Mouse (Mus musculus) ES-E14 (cell line): ENCODE measurements around the gene Fam71a. TPM values are rescaled to one million over a fixed set of nuclear protein-coding genes. Genes with fewer than 3 reads are reported as not detected.

ENCODE experiments used
- DNase-seq: peaks from one replicate; pipeline ENCODE4 v3.0.0-alpha.2; 2013; ENCODE audit warnings: low read depth, low spot score
- H3K27ac ChIP-seq: 2 replicates; pipeline ENCODE4 v1.5.1; 2012; ENCODE audit warnings: low read depth, mild to moderate bottlenecking, low read length, moderate library complexity, mixed read lengths; ENCODE audit not compliant: poor library complexity, insufficient read depth, severe bottlenecking
- H3K36me3 ChIP-seq: 2 replicates; pipeline ENCODE4 v1.6.1; 2012; ENCODE audit warnings: mild to moderate bottlenecking, low read length, moderate library complexity, mixed read lengths; ENCODE audit not compliant: control insufficient read depth, poor library complexity, insufficient read depth, severe bottlenecking
- H3K4me1 ChIP-seq, 2 experiments: fragments of 150-350 bp in 1 of 2; sonication (generic) in 1 of 2; 2 replicates each; pipeline ENCODE4 v1.6.1; 2012; ENCODE audit warnings: low read length in 2 of 2, mild to moderate bottlenecking in 1 of 2, mixed read lengths in 1 of 2; ENCODE audit not compliant: control insufficient read depth in 2 of 2, insufficient read depth in 2 of 2, poor library complexity in 1 of 2
- H3K4me3 ChIP-seq, 2 experiments: fragments of 150-350 bp in 1 of 2; sonication (generic) in 1 of 2; 2 replicates each; pipeline ENCODE4 v1.5.1; 2012; ENCODE audit warnings: low read length in 2 of 2, low read depth in 1 of 2, mild to moderate bottlenecking in 1 of 2, mixed read lengths in 1 of 2; ENCODE audit not compliant: insufficient read depth in 1 of 2, poor library complexity in 1 of 2, severe bottlenecking in 1 of 2
- H3K9ac ChIP-seq: 2 replicates; pipeline ENCODE4 v1.6.1; 2012; ENCODE audit warnings: low read depth, mild to moderate bottlenecking, low read length, mixed read lengths; ENCODE audit not compliant: poor library complexity, insufficient read depth, severe bottlenecking
- H3K9me3 ChIP-seq: fragments of 150-350 bp; sonication (generic); 2 replicates; pipeline ENCODE4 v1.6.1; 2012; ENCODE audit warnings: low read depth, mild to moderate bottlenecking, low read length; ENCODE audit not compliant: control insufficient read depth, insufficient read depth
- CHD2 ChIP-seq: IDR thresholded peaks from 2 replicates; pipeline ENCODE4 v1.6.1; 2014; ENCODE audit warnings: mild to moderate bottlenecking, low read depth, low read length, inconsistent platforms
- HCFC1 ChIP-seq: IDR thresholded peaks from 2 replicates; pipeline ENCODE4 v1.6.1; 2012; ENCODE audit warnings: low read length, inconsistent platforms, borderline replicate concordance; ENCODE audit not compliant: insufficient read depth
- MAFK ChIP-seq: IDR thresholded peaks from 2 replicates; pipeline ENCODE4 v1.6.1; 2014; ENCODE audit warnings: mild to moderate bottlenecking, low read depth, low read length, inconsistent platforms; ENCODE audit not compliant: insufficient read depth
- ZC3H11A ChIP-seq: IDR thresholded peaks from 2 replicates; pipeline ENCODE4 v1.6.1; 2012; ENCODE audit warnings: low read depth, mild to moderate bottlenecking, inconsistent platforms, low read length, borderline replicate concordance
- ZNF384 ChIP-seq: IDR thresholded peaks from 2 replicates; pipeline ENCODE4 v1.6.1; 2012; ENCODE audit warnings: low read depth, low read length, inconsistent platforms
- in situ Hi-C, 2 experiments: fragments of 600-800 bp; cut with MboI; formaldehyde crosslinking; loops; one replicate each; pipeline ENCODE4 v1.15.1; 2025; ENCODE audit warnings: low sequenced_read_pairs in 2 of 2, inconsistent platforms in 1 of 2; ENCODE audit not compliant: unreplicated experiment in 2 of 2
- total RNA-seq: library from RNA; depleted of rRNA; stranded (reverse); fragments of 300-350 nt; gene quantifications from 2 replicates; pipeline ENCODE4 v1.2.3, GENCODE M21; 2012

Gene Fam71a
- total RNA-seq, 1 experiment = not detected

DNA sequence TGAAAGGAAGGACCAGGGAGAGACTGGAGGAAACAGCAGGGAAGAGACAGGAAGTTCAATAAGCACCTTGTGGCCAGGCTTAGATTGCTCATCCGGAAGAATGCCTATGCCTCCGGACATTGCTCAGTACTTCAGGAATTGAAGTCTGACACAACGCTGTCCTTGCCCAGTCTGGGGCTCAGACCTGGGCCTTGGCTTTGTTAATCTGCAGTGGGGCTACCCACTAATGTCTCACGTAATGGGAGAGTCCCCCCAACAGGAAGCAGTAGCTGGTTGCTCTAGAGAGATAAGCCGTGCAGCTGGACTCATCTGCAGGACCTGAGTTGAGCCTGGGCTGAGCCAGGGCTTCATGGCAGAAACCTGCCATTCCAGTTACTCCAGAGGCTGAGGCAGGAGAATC lies 31.7 kb downstream of the Fam71a start:
- Histone ChIP-seq H3K36me3 (no peaks in the 10 kb centered on the region), H3K27ac (no peak overlapping the region), H3K4me3 (no peak overlapping the region), H3K9ac (no peak overlapping the region), H3K4me1 (0 out of 4 replicates have a peak, but pooled peaks cover 0 to 2% of the 10 kb centered on the region in 2 experiments), H3K9me3 (no peaks in the 10 kb centered on the region)
- TF ChIP-seq ZNF384 (no peak), CHD2 (no peak)
- in situ Hi-C loops = no loop called here
- DNase-seq = no peak

GRCm38 (mm10) chr1:191132240-191132639 lies 32.4 kb downstream of the Fam71a start:
- Histone ChIP-seq H3K9me3 (no peaks in the 10 kb centered on the region), H3K27ac (no peak overlapping the region), H3K4me3 (no peak overlapping the region), H3K9ac (no peak overlapping the region), H3K36me3 (no peaks in the 10 kb centered on the region), H3K4me1 (0 out of 4 replicates have a peak, but pooled peaks cover 0 to 2% of the 10 kb centered on the region in 2 experiments)
- in situ Hi-C loops = no loop called here
- TF ChIP-seq CHD2 (no peak), HCFC1 (no peak), MAFK (no peak), ZC3H11A (no peak), ZNF384 (no peak)
- DNase-seq = no peak

DNA sequence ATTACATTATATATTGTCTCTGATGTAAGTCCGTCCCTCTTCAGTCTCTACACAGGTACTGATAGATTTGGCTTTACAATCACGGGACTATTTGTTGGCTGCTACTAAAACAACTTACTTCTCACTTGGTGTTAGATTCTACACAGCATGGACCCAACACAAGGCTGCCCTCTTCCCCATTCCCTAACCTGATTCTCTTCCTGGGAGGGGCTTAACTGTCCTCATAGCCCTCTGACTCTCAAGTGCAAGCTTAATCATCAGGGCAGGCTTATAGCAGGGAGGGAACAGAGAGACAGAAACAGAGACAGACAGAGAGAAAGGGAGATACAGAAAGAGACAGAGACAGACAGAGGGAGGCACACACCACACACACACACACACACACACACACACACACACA lies 32.9 kb downstream of the Fam71a start:
- Histone ChIP-seq H3K4me3 (no peak overlapping the region), H3K9ac (no peak overlapping the region), H3K9me3 (no peaks in the 10 kb centered on the region), H3K4me1 (0 out of 4 replicates have a peak, but pooled peaks cover 0 to 2% of the 10 kb centered on the region in 2 experiments), H3K27ac (no peak overlapping the region), H3K36me3 (no peaks in the 10 kb centered on the region)
- in situ Hi-C loops = no loop called here
- TF ChIP-seq ZC3H11A (no peak), HCFC1 (no peak), ZNF384 (no peak)
- DNase-seq = no peak

GRCm38 (mm10) chr1:191125811-191126638 lies 38.6 kb downstream of the Fam71a start:
- peak; percentile 49 for DNase-seq
- H3K4me1 ChIP-seq = no peaks in the 10 kb centered on the region
- peak overlapping the region; percentile 58 to 75 for H3K4me3 ChIP-seq
- in situ Hi-C loops = no loop called here
- H3K27ac ChIP-seq = no peak overlapping the region
- TF ChIP-seq ZNF384 (no peak), MAFK (no peak), HCFC1 (no peak)
- H3K9ac ChIP-seq = peak overlapping the region; percentile 30; the same call in 1 of the 2 replicates
- no peaks in the 10 kb centered on the region for H3K36me3 ChIP-seq
- no peaks in the 10 kb centered on the region for H3K9me3 ChIP-seq

DNA sequence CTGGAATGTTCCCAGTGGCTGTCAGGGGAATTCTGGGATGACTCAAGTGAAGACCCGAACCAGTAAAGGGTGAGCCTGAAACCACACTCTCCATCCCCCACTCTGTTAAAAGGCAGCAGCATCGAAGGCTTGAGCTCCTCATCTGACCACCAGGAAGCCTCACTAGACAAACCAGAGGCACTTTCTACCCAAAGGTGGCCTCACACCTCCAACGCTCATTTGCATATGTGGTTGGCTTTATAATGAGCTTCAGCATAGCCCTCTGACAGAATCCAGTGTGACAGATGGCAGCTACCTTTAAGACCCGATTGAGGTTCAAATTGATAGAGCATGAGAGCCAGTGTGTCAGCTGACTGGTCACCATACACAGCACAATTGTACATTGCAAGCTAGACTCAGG lies 40.3 kb downstream of the Fam71a start:
- Histone ChIP-seq H3K4me1 (no peaks in the 10 kb centered on the region), H3K4me3 (no peak overlapping the region), H3K36me3 (no peaks in the 10 kb centered on the region), H3K27ac (no peak overlapping the region), H3K9ac (no peak overlapping the region), H3K9me3 (no peaks in the 10 kb centered on the region)
- in situ Hi-C loops = no loop called here
- TF ChIP-seq MAFK = no peak
- TF ChIP-seq CHD2 = no peak
- TF ChIP-seq ZNF384 = no peak
- no peak for TF ChIP-seq ZC3H11A
- TF ChIP-seq HCFC1 = no peak
- DNase-seq = no peak
